Mouse (Mus musculus) heart, postnatal 4 days (tissue): ENCODE results near the gene Mertk. TPM values are rescaled to one million over a fixed set of nuclear protein-coding genes. Genes with fewer than 3 reads are reported as not detected.
"Not testable (repeated sequence)": the region's sequence is repeated elsewhere in the genome, so short reads cannot be mapped to it uniquely, and the experiment has no call there.

Source experiments
- DNase-seq: peaks from one replicate; pipeline ENCODE4 v3.0.0; 2021
- total RNA-seq, 2 experiments: library from RNA; stranded (reverse); gene quantifications; 2 replicates each; pipeline ENCODE4 v1.2.3; 2021

Mertk gene
- 1 to 10 TPM; 4.1 to 4.4 TPM for total RNA-seq

- DNase-seq, result peak; percentile 90
These were observed at the start of gene Mertk for GRCm38 (mm10) chr2:128698693-128699181. Mertk (plus strand) TSS chr2:128698956.

GRCm38 (mm10) chr2:128680661-128681060, 18.1 kb upstream of the Mertk start:
- no peak for DNase-seq

- DNase-seq, result peak; percentile 91
These were observed 11.7 kb upstream of the Mertk start, which contains the start of gene Anapc1 for GRCm38 (mm10) chr2:128686921-128687557. Anapc1 (minus strand) TSS chr2:128687391.

GRCm38 (mm10) chr2:128687558-128688120, 11.1 kb upstream of the Mertk start:
- no peak for DNase-seq

- no peak for DNase-seq
These were observed 6.4 kb upstream of the Mertk start for GRCm38 (mm10) chr2:128692336-128692735.

GRCm38 (mm10) chr2:128692771-128693170, 6.0 kb upstream of the Mertk start:
- DNase-seq, result no peak

GRCm38 (mm10) chr2:128693236-128693635, 5.5 kb upstream of the Mertk start:
- DNase-seq, result no peak

GRCm38 (mm10) chr2:128693828-128694227, 4.9 kb upstream of the Mertk start:
- DNase-seq, result not testable (repeated sequence)

GRCm38 (mm10) chr2:128694548-128694947, 4.2 kb upstream of the Mertk start:
- no peak for DNase-seq

GRCm38 (mm10) chr2:128696426-128696825, 2.3 kb upstream of the Mertk start:
- DNase-seq, result no peak

GRCm38 (mm10) chr2:128697047-128697446, 1.7 kb upstream of the Mertk start:
- DNase-seq, result no peak

- no peak for DNase-seq
These were observed 1.2 kb upstream of the Mertk start for GRCm38 (mm10) chr2:128697566-128697965.

- peak; percentile 91 for DNase-seq
These were observed 540 bp upstream of the Mertk start for GRCm38 (mm10) chr2:128698140-128698692.

GRCm38 (mm10) chr2:128699201-128699885, 587 bp downstream of the Mertk start:
- DNase-seq, result peak; percentile 49

- peak; percentile 8 for DNase-seq
These were observed 5.7 kb downstream of the Mertk start for GRCm38 (mm10) chr2:128704474-128704873.

GRCm38 (mm10) chr2:128709264-128709663, 10.5 kb downstream of the Mertk start:
- no peak for DNase-seq

- no peak for DNase-seq
These were observed 11.9 kb downstream of the Mertk start for GRCm38 (mm10) chr2:128710609-128711008.

GRCm38 (mm10) chr2:128712940-128713339, 14.2 kb downstream of the Mertk start:
- DNase-seq, result no peak

GRCm38 (mm10) chr2:128713548-128714003, 14.8 kb downstream of the Mertk start:
- peak; percentile 43 for DNase-seq

GRCm38 (mm10) chr2:128714724-128715241, 16.0 kb downstream of the Mertk start:
- no peak for DNase-seq

GRCm38 (mm10) chr2:128715979-128716378, 17.2 kb downstream of the Mertk start:
- no peak for DNase-seq

- DNase-seq, result no peak
These were observed 20.6 kb downstream of the Mertk start for GRCm38 (mm10) chr2:128719380-128719779.
